Mouse (Mus musculus) C2C12 (cell line): ENCODE results near the gene Tmem120a. TPM values are rescaled to one million over a fixed set of nuclear protein-coding genes. Genes with fewer than 3 reads are reported as not detected.
A peak's percentile ranks its signal among the peaks of the same experiment; 100 is the strongest.

ENCODE experiments used
- H3K27me3 ChIP-seq: one replicate; pipeline ENCODE4 v1.6.1; 2011; ENCODE audit not compliant: control insufficient read depth, insufficient read depth, insufficient read length
- H3K36me3 ChIP-seq: one replicate; pipeline ENCODE4 v1.6.1; 2011; ENCODE audit not compliant: control insufficient read depth, insufficient read depth
- H3K4me3 ChIP-seq: one replicate; pipeline ENCODE4 v1.5.1; 2011; ENCODE audit warnings: mild to moderate bottlenecking, control low read depth; ENCODE audit not compliant: poor library complexity, insufficient read depth, severe bottlenecking
- H3K79me2 ChIP-seq: one replicate; pipeline ENCODE4 v1.6.1; 2011; ENCODE audit not compliant: control insufficient read depth, insufficient read depth
- H3K79me3 ChIP-seq: one replicate; pipeline ENCODE4 v1.6.1; 2011; ENCODE audit warnings: low read depth, control low read depth
- H3ac ChIP-seq: one replicate; pipeline ENCODE3; 2011; ENCODE audit warnings: low read depth; ENCODE audit not compliant: control insufficient read depth, insufficient read length
- CEBPB ChIP-seq: IDR thresholded peaks from one replicate; pipeline ENCODE4 v1.6.1; 2011; ENCODE audit warnings: low read depth, mild to moderate bottlenecking, control low read depth, moderate library complexity
- CTCF ChIP-seq: IDR thresholded peaks from one replicate; pipeline ENCODE4 v1.5.1; 2011; ENCODE audit not compliant: control insufficient read depth, insufficient read depth, insufficient read length
- FOSL1 ChIP-seq: IDR thresholded peaks from one replicate; pipeline ENCODE4 v1.8.0; 2011; ENCODE audit warnings: mild to moderate bottlenecking, low read length; ENCODE audit not compliant: poor library complexity, insufficient read depth, severe bottlenecking
- MAX ChIP-seq: IDR thresholded peaks from one replicate; pipeline ENCODE4 v1.6.1; 2011; ENCODE audit warnings: mild to moderate bottlenecking, control low read depth
- MYOD1 ChIP-seq: IDR thresholded peaks from one replicate; pipeline ENCODE4 v1.6.1; 2011; ENCODE audit warnings: low read depth; ENCODE audit not compliant: control insufficient read depth, insufficient read length
- MYOG ChIP-seq: IDR thresholded peaks from one replicate; pipeline ENCODE4 v1.6.1; 2011; ENCODE audit not compliant: control insufficient read depth, insufficient read length; ENCODE audit errors: extremely low read depth
- USF1 ChIP-seq: IDR thresholded peaks from one replicate; pipeline ENCODE4 v1.6.1; 2011; ENCODE audit warnings: low read depth, mild to moderate bottlenecking, control low read depth, moderate library complexity
- long read RNA-seq, 2 experiments: library from polyadenylated mRNA; unstranded; transcript quantifications; one replicate each; pipeline ENCODE4 v2.0.0; 2019 to 2020
- polyA plus RNA-seq: library from polyadenylated mRNA; unstranded; fragments of >200 nt; fragmentation: generic; extraction: Trizol; gene quantifications from one replicate; pipeline ENCODE4 v1.2.1, GENCODE M21; 2012; ENCODE audit warnings: missing spikeins

Tmem120a gene
- polyA plus RNA-seq: 75.2 TPM
- long read RNA-seq, experiment 1, transcript Tmem120a-201 (12 exons, 1,559 nt): major isoform, 103 of 119 reads
- long read RNA-seq, experiment 1, partial matches to known transcripts: 5 of 119 reads
- long read RNA-seq, experiment 1, other reads (novel, unspliced or antisense): 10 of 119 reads
- long read RNA-seq, experiment 2, transcript Tmem120a-201 (12 exons, 1,559 nt): major isoform, 270 of 299 reads
- long read RNA-seq, experiment 2, partial matches to known transcripts: 1 of 299 reads
- long read RNA-seq, experiment 2, other reads (novel, unspliced or antisense): 28 of 299 reads

DNA sequence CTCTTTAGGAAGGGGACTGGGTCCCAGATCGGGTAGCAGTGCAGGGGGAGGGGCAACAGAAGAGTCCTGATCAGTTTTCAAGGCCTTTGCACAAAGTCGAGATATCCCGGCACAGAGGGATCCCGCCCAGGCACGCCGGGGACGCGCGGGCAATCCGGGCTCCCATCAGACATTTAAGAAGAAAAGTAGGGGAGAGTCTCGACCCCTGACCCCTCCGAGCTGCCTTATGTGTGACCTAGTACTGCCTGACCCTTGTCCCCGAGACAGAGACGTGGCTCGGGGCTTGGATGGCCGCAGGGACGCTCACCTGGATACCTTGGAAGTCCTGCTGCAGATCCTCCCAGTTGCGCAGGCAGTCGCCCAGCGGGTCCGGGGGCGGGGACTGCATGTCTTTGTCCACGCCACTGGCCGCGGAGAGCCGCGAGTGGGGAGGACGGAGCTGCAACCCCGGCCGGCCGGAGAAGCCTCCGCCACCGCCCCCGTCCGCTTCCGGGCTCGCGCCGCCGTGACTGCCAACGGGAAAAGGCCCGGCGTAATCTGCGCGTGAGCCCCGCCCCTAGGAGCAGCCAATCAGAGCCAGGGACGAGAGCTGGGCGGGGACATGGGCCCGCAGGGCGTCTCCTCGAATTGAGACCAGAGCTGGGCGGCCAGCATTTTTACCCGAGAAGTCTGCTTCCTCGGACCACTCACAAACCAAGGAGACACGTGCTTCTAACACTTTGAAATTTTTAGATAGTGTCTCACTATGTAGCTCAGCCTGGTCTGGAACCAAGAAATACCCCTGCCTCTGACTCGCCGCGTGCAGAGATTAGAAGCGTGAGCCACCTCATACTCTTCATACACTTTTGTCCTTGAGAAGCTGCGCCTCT, at the start of gene Tmem120a:
TSS of gene Tmem120a (minus strand) at position 708 of the 869 bp plus-strand sequence.
- H3K36me3 ChIP-seq: peaks cover 19% of the 10 kb centered on the region

GRCm38 (mm10) chr5:135782901-135783300, 38.7 kb upstream of the Tmem120a start:
- Histone ChIP-seq H3ac (no peak overlapping the region), H3K27me3 (no peaks in the 10 kb centered on the region), H3K79me3 (peaks cover 46% of the 10 kb centered on the region), H3K79me2 (peaks cover 56% of the 10 kb centered on the region), H3K36me3 (peaks cover 65% of the 10 kb centered on the region), H3K4me3 (no peak overlapping the region)
- TF ChIP-seq CEBPB (no peak), MYOD1 (no peak), USF1 (no peak), FOSL1 (no peak), CTCF (no peak)

More for the DNA sequence above, at the start of gene Tmem120a:
- TF ChIP-seq CEBPB (no peak), MAX (no peak), USF1 (no peak), MYOG (no peak), CTCF (no peak), FOSL1 (no peak), MYOD1 (no peak)
- peak within 1 kb of the TSS; percentile 64 for H3ac ChIP-seq
- H3K27me3 ChIP-seq: no peaks in the 10 kb centered on the region
- H3K79me3 ChIP-seq: peaks cover 2% of the 10 kb centered on the region
- H3K4me3 ChIP-seq: peak within 1 kb of the TSS; percentile 71
- peaks cover 11% of the 10 kb centered on the region for H3K79me2 ChIP-seq

DNA sequence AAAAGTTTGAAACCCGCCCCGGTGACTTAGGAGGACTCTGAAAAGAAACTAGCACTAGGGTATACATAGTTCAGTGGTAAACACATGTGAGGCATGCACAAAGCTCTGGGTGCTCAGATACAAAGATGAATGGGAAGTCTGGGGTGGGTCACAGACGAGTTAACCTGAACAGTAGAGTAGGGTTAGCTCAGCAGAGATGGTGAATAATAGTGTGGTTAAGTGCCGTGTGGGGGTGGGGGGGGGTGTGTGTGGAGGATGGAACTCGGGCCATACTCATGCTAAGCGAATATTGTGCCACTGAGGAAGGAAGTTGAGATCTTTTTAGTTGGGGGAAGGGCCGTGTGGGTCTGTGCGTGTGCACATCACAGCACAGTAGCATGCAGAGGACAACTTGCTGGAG, 36.1 kb upstream of the Tmem120a start:
- Histone ChIP-seq H3K79me2 (peaks cover 56% of the 10 kb centered on the region), H3K27me3 (no peaks in the 10 kb centered on the region), H3K4me3 (no peak overlapping the region), H3ac (no peak overlapping the region), H3K79me3 (peaks cover 46% of the 10 kb centered on the region), H3K36me3 (peaks cover 39% of the 10 kb centered on the region)
- no peak for TF ChIP-seq USF1
- TF ChIP-seq MYOG: no peak
- TF ChIP-seq FOSL1: no peak
- no peak for TF ChIP-seq MYOD1
- no peak for TF ChIP-seq CEBPB
- no peak for TF ChIP-seq CTCF
- no peak for TF ChIP-seq MAX

DNA sequence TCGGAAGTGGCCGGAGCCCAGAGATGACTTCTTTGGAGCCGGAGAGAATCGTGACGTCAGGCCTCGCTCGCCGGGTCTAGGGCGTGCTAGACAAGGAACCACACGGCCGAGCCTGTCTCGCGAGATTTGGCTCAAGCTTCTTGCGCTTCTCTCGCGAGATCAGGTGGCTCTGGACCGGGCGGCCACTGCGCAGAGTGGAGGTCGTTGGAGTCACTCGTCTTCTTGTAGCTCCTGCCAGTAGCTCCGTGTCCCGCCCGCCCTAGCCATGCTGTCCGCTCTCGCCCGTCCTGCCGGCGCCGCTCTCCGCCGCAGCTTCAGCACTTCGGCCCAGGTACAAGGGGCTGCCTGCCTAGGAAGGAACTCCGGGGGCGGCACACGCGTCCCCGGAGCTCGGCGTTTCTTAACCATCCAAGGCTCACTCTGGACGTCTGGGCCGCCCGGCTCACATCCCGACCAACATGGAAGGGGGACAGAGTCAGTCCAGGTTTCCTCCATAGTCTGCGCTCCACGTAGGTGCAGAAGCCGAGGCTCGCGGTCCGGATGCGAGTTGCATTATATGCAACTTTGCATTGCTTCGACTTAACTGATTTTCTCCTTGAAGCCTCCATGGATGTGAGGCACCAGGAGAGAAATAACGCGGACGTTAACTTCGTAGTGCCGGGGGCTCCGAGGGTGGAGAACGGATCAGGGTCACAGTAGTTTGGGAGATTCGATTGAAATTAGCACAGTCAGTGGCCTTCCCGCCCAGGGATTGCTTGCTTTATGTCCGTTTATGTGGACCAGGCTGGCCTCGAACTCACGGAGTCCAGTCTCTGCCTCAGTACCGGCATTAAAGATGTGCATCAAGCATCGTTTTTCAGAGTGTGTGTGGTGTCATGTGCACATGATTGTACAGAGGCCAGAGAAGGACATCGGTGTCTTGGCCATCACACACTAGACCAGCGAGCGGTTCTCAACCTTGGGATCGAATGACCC, 34.5 kb upstream of the Tmem120a start, which contains the start of gene Mdh2:
TSS of gene Mdh2 (plus strand) at position 10 of the 975 bp plus-strand sequence.
- Histone ChIP-seq H3K4me3 (peak within 1 kb of the TSS; percentile 97), H3K27me3 (no peaks in the 10 kb centered on the region), H3K79me2 (peaks cover 54% of the 10 kb centered on the region), H3K36me3 (peaks cover 23% of the 10 kb centered on the region), H3K79me3 (peaks cover 46% of the 10 kb centered on the region), H3ac (peak within 1 kb of the TSS; percentile 87)
- TF ChIP-seq CEBPB: no peak
- peak; percentile 26 for TF ChIP-seq MAX
- no peak for TF ChIP-seq MYOD1
- no peak for TF ChIP-seq FOSL1
- TF ChIP-seq USF1: no peak
- no peak for TF ChIP-seq MYOG
- TF ChIP-seq CTCF: no peak

DNA sequence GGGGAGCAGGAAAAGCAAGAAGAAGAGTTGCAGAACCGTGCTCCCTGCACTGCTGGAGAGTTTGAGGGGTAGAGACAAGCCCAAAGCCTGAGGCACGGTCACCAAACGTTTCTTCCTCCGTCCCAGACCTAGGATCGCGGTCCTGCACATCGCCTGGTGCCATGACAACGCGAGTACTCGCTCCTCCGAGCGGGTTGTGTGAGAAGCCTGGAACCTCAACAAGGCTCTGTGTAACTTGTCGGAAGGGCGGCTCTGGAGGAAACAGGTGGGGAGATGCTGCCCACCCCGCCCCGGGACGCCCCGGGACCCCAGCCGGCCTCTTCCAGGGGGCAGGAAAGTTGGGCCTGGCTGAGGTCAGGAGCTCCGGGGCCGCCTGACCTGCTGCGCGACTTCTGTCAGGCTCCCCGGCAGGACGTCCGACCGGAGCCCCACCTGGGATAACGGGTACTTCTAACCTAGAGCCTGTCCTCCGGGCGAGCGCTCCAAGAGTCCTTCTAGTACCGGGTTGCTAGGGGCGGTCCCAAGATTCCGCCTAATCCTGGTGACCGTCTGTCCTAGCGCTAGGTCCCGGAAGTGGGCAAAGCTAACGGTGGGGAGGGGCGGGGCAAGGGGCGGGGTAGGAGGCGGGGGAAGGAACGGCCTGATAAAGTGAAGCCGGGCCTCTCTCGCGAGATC, 33.7 kb upstream of the Tmem120a start, which contains the start of gene Styxl1:
TSS of gene Styxl1 (minus strand) at position 590 of the 675 bp plus-strand sequence.
- peaks cover 15% of the 10 kb centered on the region for H3K36me3 ChIP-seq
- H3K27me3 ChIP-seq: no peaks in the 10 kb centered on the region
- H3K79me3 ChIP-seq: peaks cover 41% of the 10 kb centered on the region
- peak within 1 kb of the TSS; percentile 97 for H3K4me3 ChIP-seq
- TF ChIP-seq MYOD1: no peak
- H3ac ChIP-seq: peak within 1 kb of the TSS; percentile 87
- H3K79me2 ChIP-seq: peaks cover 46% of the 10 kb centered on the region
